Mouse (Mus musculus) liver, postnatal 0 days (tissue): Measurements from ENCODE around the gene Phf20.

Experiments
- CTCF ChIP-seq: sonication (generic); IDR thresholded peaks from 2 replicates; pipeline ENCODE4 v1.5.1; 2016; ENCODE audit warnings: antibody characterized with exemption, low read depth
- EP300 ChIP-seq: IDR thresholded peaks from 2 replicates; pipeline ENCODE4 v1.6.1; 2016; ENCODE audit warnings: antibody characterized with exemption, low read depth, mild to moderate bottlenecking

DNA sequence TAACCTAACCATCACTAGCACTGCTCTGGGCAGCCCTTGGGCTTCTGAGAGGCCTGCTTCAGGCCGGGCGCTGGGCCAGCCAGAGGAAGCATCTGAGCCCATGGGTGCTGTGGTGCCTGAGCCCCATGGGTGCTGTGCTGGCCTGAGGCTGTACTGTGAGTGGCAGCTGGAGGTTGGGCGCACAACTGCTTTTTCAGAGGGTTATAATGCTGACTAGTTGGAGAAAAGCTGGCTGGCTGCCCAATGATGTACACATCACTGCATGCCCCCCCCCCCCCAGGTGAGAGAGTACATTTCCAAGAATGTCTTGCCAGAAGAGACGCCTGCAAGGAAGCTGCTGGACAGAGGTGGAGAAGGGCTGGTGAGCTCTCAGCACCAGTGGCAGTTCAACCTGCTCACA lies 108.1 kb downstream of the Phf20 start:
- TF ChIP-seq CTCF: no peak
- no peak for TF ChIP-seq EP300
